20 mouse cellular contexts compared by ENCODE assay signal in the genomic region with DNA sequence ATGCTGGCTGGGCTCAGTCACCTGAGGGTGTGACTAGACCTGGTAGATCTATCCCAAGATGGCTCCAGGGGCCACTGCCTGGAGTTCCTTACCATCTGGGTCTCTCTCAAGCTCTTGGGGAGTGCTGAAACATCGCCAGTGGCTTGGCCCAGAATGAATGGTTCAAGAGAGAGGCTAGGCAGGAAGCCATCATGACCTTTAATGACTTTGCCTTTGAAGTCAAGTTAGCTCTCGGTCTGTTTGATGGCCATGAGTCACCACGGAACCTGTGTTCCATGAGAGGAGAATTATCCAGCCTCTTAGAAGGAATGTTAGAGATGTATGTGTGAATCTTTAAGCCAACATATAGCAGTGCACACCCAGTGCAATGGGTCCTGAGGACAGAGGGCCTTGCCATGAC. TPM values are rescaled to one million over a fixed set of nuclear protein-coding genes. Genes with fewer than 3 reads are reported as not detected.
DNase-seq lines count a peak whose midpoint lies in the region; ATAC-seq lines count a peak whose summit lies in the region.
"Had no signal": no experiment of that assay in that cellular context is flagged by ENCODE, and none has a peak within 500 bp of the region (broad histone marks: within the 10 kb centered on the region; RNA-seq: fewer than 3 reads in every experiment).

No protein-coding gene starts in this region.

- H3K27ac ChIP-seq in midbrain, embryonic 11.5 days (ENCODE audit: low read depth, low read length) = no peak overlapping the region
- no peak overlapping the region for H3K27ac ChIP-seq in midbrain, embryonic 16.5 days (ENCODE audit: low read length)
- H3K27ac ChIP-seq: embryonic facial prominence, embryonic 10.5 days; forebrain, embryonic 13.5 days; gastrocnemius, adult 2 months; hindbrain, embryonic 15.5 days had no signal

- no peaks in the 10 kb centered on the region for H3K36me3 ChIP-seq in midbrain, embryonic 11.5 days (ENCODE audit: control insufficient read depth, insufficient read depth, low read length)
- peaks cover 16% of the 10 kb centered on the region; the same call in 1 of the 2 replicates for H3K36me3 ChIP-seq in midbrain, embryonic 16.5 days (ENCODE audit: control insufficient read depth, insufficient read depth, low read length)
- H3K36me3 ChIP-seq: embryonic facial prominence, embryonic 10.5 days; G1E had no signal

- H3K4me3 ChIP-seq in midbrain, embryonic 11.5 days (ENCODE audit: low read depth, low read length) = no peak overlapping the region
- no peak overlapping the region for H3K4me3 ChIP-seq in midbrain, embryonic 16.5 days (ENCODE audit: low read depth, low read length)
- H3K4me3 ChIP-seq: embryonic facial prominence, embryonic 10.5 days; forebrain, embryonic 13.5 days; gastrocnemius, adult 2 months; heart, embryonic 12.5 days; hindbrain, embryonic 15.5 days had no signal

- DNase-seq in adrenal gland, postnatal 36 days = peak; percentile 32 to 35
- DNase-seq in adrenal gland, postnatal 25 days = no peak
- DNase-seq in midbrain, embryonic 11.5 days (ENCODE audit: low spot score, missing footprints) = peak; percentile 44
- peak; percentile 54 for DNase-seq in ZHBTc4 (ENCODE audit: low read depth, low spot score)
- DNase-seq in heart, postnatal 14 days = no peak
- DNase-seq: B cell, adult 2 months; cerebellum, adult 2 months; cerebellum, postnatal 10 days; forebrain, postnatal 0 days; gastrocnemius, adult 2 months; gastrocnemius, postnatal 25 days; heart, postnatal 36 days had no signal

- no peak for ATAC-seq in midbrain, embryonic 11.5 days (ENCODE audit: low FRiP score)
- ATAC-seq in midbrain, embryonic 16.5 days = no peak
- ATAC-seq: CD4-positive, CD25-positive, alpha-beta regulatory T cell, adult 4 months; forebrain, embryonic 13.5 days; forebrain, postnatal 0 days; intestine, embryonic 16.5 days had no signal

- H3K4me2 ChIP-seq in midbrain, embryonic 11.5 days = no peak overlapping the region
- no peak overlapping the region for H3K4me2 ChIP-seq in midbrain, embryonic 16.5 days (ENCODE audit: low read length)
- H3K4me2 ChIP-seq: forebrain, embryonic 13.5 days; heart, embryonic 12.5 days; hindbrain, embryonic 15.5 days had no signal

- WGBS in midbrain, embryonic 11.5 days = 92% methylated on average over 3 of the region's 3 CpGs
- WGBS in midbrain, embryonic 16.5 days = 85% methylated on average over 3 of the region's 3 CpGs

- no peaks in the 10 kb centered on the region for H3K4me1 ChIP-seq in midbrain, embryonic 11.5 days (ENCODE audit: control insufficient read depth, insufficient read depth, low read length)
- H3K4me1 ChIP-seq in midbrain, embryonic 16.5 days (ENCODE audit: control insufficient read depth, insufficient read depth, low read length) = no peaks in the 10 kb centered on the region
- H3K4me1 ChIP-seq: hindbrain, embryonic 15.5 days had no signal

- H3K27me3 ChIP-seq in midbrain, embryonic 11.5 days (ENCODE audit: control insufficient read depth, insufficient read depth, low read length) = no peaks in the 10 kb centered on the region
- no peaks in the 10 kb centered on the region for H3K27me3 ChIP-seq in midbrain, embryonic 16.5 days (ENCODE audit: control insufficient read depth, insufficient read depth, low read depth, low read length)
- H3K27me3 ChIP-seq: forebrain, embryonic 13.5 days; heart, embryonic 12.5 days; hindbrain, embryonic 15.5 days had no signal

- intact Hi-C loops in heart, postnatal 14 days (cut with DNase I) = no loop called here

- no peak overlapping the region for H3K9ac ChIP-seq in midbrain, embryonic 11.5 days (ENCODE audit: low read length)
- no peak overlapping the region for H3K9ac ChIP-seq in midbrain, embryonic 16.5 days (ENCODE audit: low read depth, low read length)
- H3K9ac ChIP-seq: forebrain, embryonic 13.5 days; forebrain, postnatal 0 days; heart, embryonic 12.5 days; hindbrain, embryonic 15.5 days had no signal

- no peaks in the 10 kb centered on the region for H3K9me3 ChIP-seq in midbrain, embryonic 11.5 days (ENCODE audit: control insufficient read depth, low read length)
- H3K9me3 ChIP-seq in midbrain, embryonic 16.5 days (replicated peaks; ENCODE audit: control insufficient read depth, low read length, poor library complexity, severe bottlenecking) = no peaks in the 10 kb centered on the region
- H3K9me3 ChIP-seq: embryonic facial prominence, embryonic 10.5 days; forebrain, embryonic 13.5 days; G1E; heart, embryonic 12.5 days; hindbrain, embryonic 15.5 days had no signal

RNA-seq across cellular contexts. Expression of gene Mrpl35, which starts 27.4 kb away (rescaled TPM):
- total RNA-seq in adrenal gland, postnatal 36 days (2021) = 10 to 100 TPM; 42.4 to 43.1 TPM
- total RNA-seq in adrenal gland, postnatal 25 days (2021) = 34.6 and 40.6 TPM in 2 replicates
- polyA plus RNA-seq in midbrain, embryonic 11.5 days (2014; fragmentation: Nextera tagmentation; extraction: Ambion mirVana) = 58.0 and 58.2 TPM in 2 replicates
- 36.1 and 39.4 TPM in 2 replicates for polyA plus RNA-seq in midbrain, embryonic 16.5 days (2015; fragmentation: Nextera tagmentation; extraction: Ambion mirVana)
- total RNA-seq in heart, postnatal 14 days (2021) = 10 to 100 TPM; 45.3 to 48.3 TPM

RNA-seq across cellular contexts. Expression of gene Immt, which starts 31.7 kb away (rescaled TPM):
- 100 to 1,000 TPM; 286 to 364 TPM for total RNA-seq in adrenal gland, postnatal 36 days (2021)
- 307 and 331 TPM in 2 replicates for total RNA-seq in adrenal gland, postnatal 25 days (2021)
- 186 and 205 TPM in 2 replicates for polyA plus RNA-seq in midbrain, embryonic 11.5 days (2014; fragmentation: Nextera tagmentation; extraction: Ambion mirVana)
- polyA plus RNA-seq in midbrain, embryonic 16.5 days (2015; fragmentation: Nextera tagmentation; extraction: Ambion mirVana) = 149 and 151 TPM in 2 replicates
- total RNA-seq in heart, postnatal 14 days (2021) = 100 to 1,000 TPM; 596 to 612 TPM

Comparison
In these comparisons a context has a peak if more than half of its experiments do, and no peak if none do; other contexts are left out.
1. DNase-seq: peak in adrenal gland, postnatal 36 days (2 of 2), midbrain, embryonic 11.5 days (single experiment) and ZHBTc4 (single experiment); none in adrenal gland, postnatal 25 days (single experiment) and heart, postnatal 14 days (0 of 2).